Mouse (Mus musculus) brain, embryonic 14.5 days (tissue): ENCODE results near the gene 2410015M20Rik.

Experiments used
- CTCF ChIP-seq: fragments of 200-500 bp; IDR thresholded peaks from 2 replicates; pipeline ENCODE4 v1.5.1; 2012; ENCODE audit warnings: inconsistent platforms, mild to moderate bottlenecking, moderate library complexity, borderline replicate concordance; ENCODE audit not compliant: insufficient read depth, insufficient read length; ENCODE audit errors: extremely low read depth
- POLR2A ChIP-seq: fragments of 200-500 bp; IDR thresholded peaks from 2 replicates; pipeline ENCODE4 v1.6.1; 2012; ENCODE audit warnings: mild to moderate bottlenecking, inconsistent platforms, borderline replicate concordance; ENCODE audit not compliant: poor library complexity, insufficient read depth, insufficient read length, severe bottlenecking; ENCODE audit errors: extremely low read depth

DNA sequence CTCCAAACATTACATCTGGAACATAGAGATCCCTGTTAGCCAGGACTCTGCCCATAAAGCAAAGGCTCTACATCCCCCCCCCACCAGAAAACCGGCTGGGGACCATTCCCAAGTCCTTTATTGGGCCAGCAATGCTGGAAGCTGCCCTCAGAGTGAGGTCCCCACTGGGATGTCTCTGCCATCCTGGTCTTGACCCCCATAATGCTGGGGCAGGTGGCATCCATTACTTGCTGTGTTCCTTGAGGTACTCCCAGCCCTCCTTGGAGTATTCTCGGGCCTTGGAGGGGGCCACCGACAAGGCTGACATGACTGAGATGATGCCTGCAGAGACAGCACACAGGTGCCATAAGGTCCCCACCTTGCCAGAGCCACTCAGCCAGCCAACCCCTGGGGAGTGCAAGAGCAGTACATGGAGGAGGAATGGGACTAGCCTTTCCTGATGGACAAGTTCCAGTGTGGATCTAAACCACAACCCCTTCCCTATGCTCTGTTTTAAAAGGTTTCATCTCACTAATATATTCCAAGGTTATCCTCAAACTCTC lies 2.0 kb downstream of the 2410015M20Rik start:
- TF ChIP-seq CTCF, result no peak
- no peak for TF ChIP-seq POLR2A
